Mouse (Mus musculus) lung, postnatal 0 days (tissue): Measurements from ENCODE around the gene Parp1.

Source experiments
- CTCF ChIP-seq: IDR thresholded peaks from 2 replicates; pipeline ENCODE4 v1.5.1; 2016; ENCODE audit warnings: antibody characterized with exemption, mild to moderate bottlenecking
- EP300 ChIP-seq: IDR thresholded peaks from 2 replicates; pipeline ENCODE4 v1.6.1; 2016; ENCODE audit warnings: antibody characterized with exemption, mild to moderate bottlenecking, control low read depth

DNA sequence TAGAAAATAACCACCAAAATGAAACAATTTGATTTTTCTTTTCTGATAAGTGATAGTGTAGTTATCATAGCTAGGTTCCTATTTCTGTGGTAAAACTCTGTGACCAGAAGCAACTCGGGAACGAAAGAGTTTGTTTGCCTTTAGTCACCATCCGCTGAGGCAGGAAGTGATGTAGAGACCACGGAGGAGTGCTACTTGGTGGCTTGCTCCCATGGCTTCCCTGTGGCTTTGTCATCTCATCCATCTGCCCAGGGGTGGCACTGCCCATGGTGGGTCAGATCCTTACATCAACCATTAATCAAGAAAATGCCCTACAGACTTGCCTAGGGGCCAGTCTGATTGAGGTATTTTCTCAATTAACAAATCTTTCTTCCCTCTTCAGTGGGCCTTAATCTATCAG lies 53.7 kb downstream of the Parp1 start:
- TF ChIP-seq CTCF (no peak), EP300 (no peak)
